Mouse (Mus musculus) neural tube, embryonic 15.5 days (tissue): ENCODE data around the gene Fam83c. TPM values are rescaled to one million over a fixed set of nuclear protein-coding genes. Genes with fewer than 3 reads are reported as not detected.
"Not testable (repeated sequence)": the region's sequence is repeated elsewhere in the genome, so short reads cannot be mapped to it uniquely, and the experiment has no call there.

Experiments used
- ATAC-seq: fragments of 200-750 bp; cut with Nextera tagmentation; 2 replicates; pipeline ENCODE4 v1.8.0; 2017; ENCODE audit warnings: mild to moderate bottlenecking, moderate TSS enrichment, moderate library complexity; ENCODE audit not compliant: low FRiP score
- H3K27ac ChIP-seq: fragments of 300-500 bp; sonication (generic); replicated peaks from 2 replicates; pipeline ENCODE4 v1.5.1; 2015; ENCODE audit warnings: mild to moderate bottlenecking, inconsistent platforms
- H3K27me3 ChIP-seq: fragments of 300-500 bp; sonication (generic); replicated peaks from 2 replicates; pipeline ENCODE4 v1.6.1; 2015; ENCODE audit warnings: inconsistent platforms
- H3K36me3 ChIP-seq: fragments of 300-500 bp; sonication (generic); 2 replicates; pipeline ENCODE4 v1.6.1; 2015; ENCODE audit warnings: inconsistent platforms
- H3K4me1 ChIP-seq: fragments of 300-500 bp; sonication (generic); 2 replicates; pipeline ENCODE4 v1.6.1; 2015; ENCODE audit warnings: inconsistent platforms
- H3K4me2 ChIP-seq: fragments of 300-500 bp; sonication (generic); 2 replicates; pipeline ENCODE4 v1.6.1; 2015; ENCODE audit warnings: inconsistent platforms, mild to moderate bottlenecking, moderate library complexity
- H3K4me3 ChIP-seq: fragments of 300-500 bp; sonication (generic); replicated peaks from 2 replicates; pipeline ENCODE4 v1.5.1; 2015; ENCODE audit warnings: mild to moderate bottlenecking, inconsistent platforms
- H3K9ac ChIP-seq: fragments of 300-500 bp; sonication (generic); replicated peaks from 2 replicates; pipeline ENCODE4 v1.6.1; 2015; ENCODE audit warnings: mild to moderate bottlenecking, inconsistent platforms
- H3K9me3 ChIP-seq: fragments of 300-500 bp; sonication (generic); replicated peaks from 2 replicates; pipeline ENCODE4 v1.6.1; 2016; ENCODE audit warnings: inconsistent platforms
- WGBS: fragments of 180-500 bp; shearing (Covaris S2); methylation state at CpG from one replicate; pipeline ENCODE4 v1.1.7; 2015; ENCODE audit warnings: mixed read lengths; 5-methylcytosine and 5-hydroxymethylcytosine counted together
- polyA plus RNA-seq: library from polyadenylated mRNA; unstranded; fragments of >200 nt; fragmentation: Nextera tagmentation; extraction: Ambion mirVana; gene quantifications from 2 replicates; pipeline ENCODE4 v1.2.1, GENCODE M21; 2015

Gene Fam83c
- polyA plus RNA-seq, 1 experiment from 2014 or later, result 0.72 TPM

DNA sequence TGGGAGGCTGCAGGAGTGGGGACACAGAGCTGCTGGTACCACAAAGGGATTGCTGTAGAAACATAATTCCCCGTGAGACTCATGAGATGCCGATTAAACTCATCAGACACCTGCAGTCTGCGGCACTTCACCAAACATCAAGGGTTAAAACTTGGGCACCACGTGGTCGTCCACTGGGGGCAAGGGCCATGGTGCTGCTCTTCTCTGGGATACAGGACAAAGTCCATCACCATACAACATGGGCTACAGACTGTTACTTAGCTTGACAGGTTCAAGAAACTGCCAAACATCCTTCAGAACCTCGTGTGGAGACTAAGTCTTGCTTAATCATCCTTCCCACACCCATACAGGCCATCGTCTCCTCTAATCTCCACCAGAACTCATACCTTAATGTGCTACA, 25.4 kb upstream of the Fam83c start:
- Histone ChIP-seq H3K4me1 (peaks cover 23% of the 10 kb centered on the region), H3K9me3 (no peaks in the 10 kb centered on the region), H3K36me3 (peaks cover 11% of the 10 kb centered on the region), H3K4me2 (no peak overlapping the region), H3K9ac (no peak overlapping the region), H3K27me3 (no peaks in the 10 kb centered on the region), H3K27ac (no peak overlapping the region), H3K4me3 (no peak overlapping the region)
- 81% methylated on average over 7 of the region's 7 CpGs for WGBS
- no peak for ATAC-seq

- 0 out of 2 replicates have a peak, but pooled peaks cover 2% of the 10 kb centered on the region for H3K4me1 ChIP-seq
- WGBS, result 93% methylated on average over 5 of the region's 5 CpGs
These were observed 17.9 kb upstream of the Fam83c start for GRCm38 (mm10) chr2:155852536-155852935.

GRCm38 (mm10) chr2:155850120-155850519, 15.5 kb upstream of the Fam83c start:
- Histone ChIP-seq H3K9ac (no peak overlapping the region), H3K9me3 (no peaks in the 10 kb centered on the region), H3K36me3 (peaks cover 42% of the 10 kb centered on the region), H3K4me2 (no peak overlapping the region), H3K4me1 (0 out of 2 replicates have a peak, but pooled peaks cover 2% of the 10 kb centered on the region), H3K4me3 (no peak overlapping the region), H3K27ac (no peak overlapping the region), H3K27me3 (no peaks in the 10 kb centered on the region)
- ATAC-seq, result no peak
- 81% methylated on average over 7 of the region's 7 CpGs for WGBS

More at GRCm38 (mm10) chr2:155852536-155852935, 17.9 kb upstream of the Fam83c start:
- Histone ChIP-seq H3K4me2 (no peak overlapping the region), H3K9ac (no peak overlapping the region), H3K36me3 (peaks cover 37% of the 10 kb centered on the region), H3K9me3 (no peaks in the 10 kb centered on the region), H3K27ac (no peak overlapping the region), H3K4me3 (no peak overlapping the region), H3K27me3 (no peaks in the 10 kb centered on the region)
- ATAC-seq, result no peak

- Histone ChIP-seq H3K27ac (no peak overlapping the region), H3K4me1 (0 out of 2 replicates have a peak, but pooled peaks cover 2% of the 10 kb centered on the region), H3K27me3 (no peaks in the 10 kb centered on the region), H3K9me3 (no peaks in the 10 kb centered on the region), H3K9ac (no peak overlapping the region), H3K4me2 (no peak overlapping the region), H3K36me3 (peaks cover 42% of the 10 kb centered on the region), H3K4me3 (no peak overlapping the region)
- 72% methylated on average over 7 of the region's 7 CpGs for WGBS
- ATAC-seq, result no peak
These were observed 14.8 kb upstream of the Fam83c start for GRCm38 (mm10) chr2:155849464-155849863.

DNA sequence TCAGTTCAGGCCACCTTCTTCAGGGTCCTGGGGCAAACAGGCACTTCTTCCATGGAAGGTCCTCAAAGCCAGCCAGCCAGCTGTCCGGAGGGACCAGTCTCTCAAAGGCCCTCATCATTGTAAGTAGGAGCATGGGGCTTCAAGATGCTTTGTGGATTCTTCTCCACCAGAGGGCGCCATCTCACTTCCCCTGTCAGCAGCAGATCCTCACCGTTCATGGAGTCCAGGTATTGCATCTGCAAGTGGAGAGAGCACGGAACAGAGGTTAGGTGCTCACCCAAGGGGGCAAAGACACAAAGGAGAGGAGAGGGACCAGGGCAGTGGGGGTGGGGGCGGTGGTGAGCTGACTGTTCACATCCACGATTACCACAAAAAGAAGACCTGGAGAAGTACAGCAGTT, 13.6 kb upstream of the Fam83c start:
- no peak overlapping the region for H3K9ac ChIP-seq
- peaks cover 39% of the 10 kb centered on the region for H3K36me3 ChIP-seq
- ATAC-seq, result peak; percentile 24
- no peak overlapping the region for H3K4me2 ChIP-seq
- no peak overlapping the region for H3K4me3 ChIP-seq
- no peaks in the 10 kb centered on the region for H3K4me1 ChIP-seq
- no peak overlapping the region for H3K27ac ChIP-seq
- WGBS, result 27% methylated on average over 6 of the region's 6 CpGs
- H3K27me3 ChIP-seq, result no peaks in the 10 kb centered on the region
- no peaks in the 10 kb centered on the region for H3K9me3 ChIP-seq

DNA sequence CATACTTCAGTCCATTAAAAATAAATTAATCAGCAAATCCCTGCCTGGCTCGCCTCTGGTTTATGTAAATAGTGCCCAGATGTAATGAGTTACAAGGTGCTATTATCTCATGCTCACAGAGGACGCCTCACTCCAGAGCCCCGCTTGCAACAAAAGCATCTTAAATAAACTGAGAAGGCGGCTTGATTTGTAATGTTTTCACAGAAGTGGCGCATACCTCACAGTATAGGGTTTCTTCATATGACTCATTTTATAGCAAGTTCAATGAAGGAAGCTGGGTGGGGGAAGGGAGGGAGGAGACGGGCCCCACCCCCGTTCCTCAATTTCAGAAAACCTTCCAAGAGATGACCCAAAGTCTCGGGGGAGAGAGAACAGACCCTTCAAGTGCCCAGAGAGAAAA, 12.3 kb upstream of the Fam83c start:
- H3K9me3 ChIP-seq, result no peaks in the 10 kb centered on the region
- 78% methylated on average over 8 of the region's 8 CpGs for WGBS
- no peak overlapping the region for H3K4me3 ChIP-seq
- H3K9ac ChIP-seq, result no peak overlapping the region
- H3K27me3 ChIP-seq, result no peaks in the 10 kb centered on the region
- H3K4me2 ChIP-seq, result no peak overlapping the region
- no peak for ATAC-seq
- H3K27ac ChIP-seq, result no peak overlapping the region
- H3K4me1 ChIP-seq, result no peaks in the 10 kb centered on the region
- peaks cover 34% of the 10 kb centered on the region for H3K36me3 ChIP-seq

DNA sequence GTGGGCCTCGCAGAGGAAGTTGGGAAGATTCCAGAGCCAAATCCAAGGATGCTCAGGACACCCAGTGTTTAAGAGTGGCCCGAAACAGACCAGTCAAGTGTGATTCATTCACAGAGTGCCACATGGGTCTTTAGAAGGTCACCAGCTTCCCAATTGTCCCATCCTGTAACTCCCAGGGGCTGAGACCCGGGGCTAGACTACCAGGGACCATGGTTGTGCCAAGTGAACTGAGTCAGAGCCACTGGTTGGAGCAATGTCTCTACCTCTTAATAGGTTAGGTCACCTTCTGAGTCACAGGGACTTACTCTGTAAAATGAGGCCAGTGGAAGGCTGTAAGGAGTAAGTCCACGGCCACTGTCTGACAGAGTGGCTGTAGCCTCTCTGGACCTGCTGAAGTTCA, 4.3 kb upstream of the Fam83c start:
- H3K27me3 ChIP-seq, result no peaks in the 10 kb centered on the region
- no peaks in the 10 kb centered on the region for H3K36me3 ChIP-seq
- ATAC-seq, result no peak
- no peak overlapping the region for H3K9ac ChIP-seq
- no peak overlapping the region for H3K4me3 ChIP-seq
- H3K27ac ChIP-seq, result no peak overlapping the region
- no peaks in the 10 kb centered on the region for H3K9me3 ChIP-seq
- WGBS, result 86% methylated on average over 4 of the region's 4 CpGs
- H3K4me2 ChIP-seq, result no peak overlapping the region
- H3K4me1 ChIP-seq, result no peaks in the 10 kb centered on the region

DNA sequence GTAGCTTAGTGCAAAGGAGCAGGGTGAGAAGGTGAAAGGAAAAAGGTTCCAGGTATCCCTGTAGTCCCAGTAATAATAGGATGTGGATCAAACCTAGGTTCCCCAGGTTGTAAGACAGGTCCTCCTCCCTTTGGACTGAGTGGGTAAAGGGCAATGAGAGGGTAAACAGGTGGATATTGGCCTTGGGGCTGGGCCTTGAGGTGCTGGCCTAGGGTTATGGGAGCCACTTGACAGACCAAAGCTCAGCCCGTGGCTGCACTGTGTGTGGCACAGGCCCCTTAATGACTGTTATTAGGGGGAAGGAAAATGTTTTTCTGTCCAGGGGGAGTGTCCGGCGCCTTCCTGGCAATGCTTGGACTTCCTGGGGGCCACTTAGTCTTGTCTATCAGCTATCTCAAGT, 3.3 kb upstream of the Fam83c start:
- H3K27ac ChIP-seq, result no peak overlapping the region
- H3K9ac ChIP-seq, result no peak overlapping the region
- H3K4me2 ChIP-seq, result no peak overlapping the region
- WGBS, result 59% methylated on average over 3 of the region's 3 CpGs
- no peak overlapping the region for H3K4me3 ChIP-seq
- H3K4me1 ChIP-seq, result no peaks in the 10 kb centered on the region
- H3K27me3 ChIP-seq, result no peaks in the 10 kb centered on the region
- H3K9me3 ChIP-seq, result no peaks in the 10 kb centered on the region
- no peak for ATAC-seq
- no peaks in the 10 kb centered on the region for H3K36me3 ChIP-seq

DNA sequence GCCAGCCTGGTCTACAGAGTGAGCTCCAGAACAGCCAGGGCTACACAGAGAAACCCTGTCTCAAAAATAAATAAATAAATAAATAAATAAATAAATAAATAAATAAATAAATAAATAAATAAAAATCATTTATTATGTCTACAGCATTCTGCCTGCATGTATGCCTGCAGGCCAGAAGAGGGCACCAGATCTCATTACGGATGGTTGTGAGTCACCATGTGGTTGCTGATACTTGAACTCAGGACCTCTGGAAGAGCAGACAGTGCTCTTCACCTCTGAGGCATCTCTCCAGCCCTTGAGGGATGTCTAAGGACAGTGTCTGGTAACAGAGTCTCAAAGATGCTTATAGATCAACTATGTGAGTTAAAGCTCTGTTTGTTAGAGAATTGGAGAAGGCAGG, 2.6 kb downstream of the Fam83c start:
- H3K4me3 ChIP-seq, H3K27me3 ChIP-seq, H3K27ac ChIP-seq, ATAC-seq, H3K9ac ChIP-seq, H3K36me3 ChIP-seq, H3K9me3 ChIP-seq, H3K4me2 ChIP-seq: not testable (repeated sequence)
- peaks cover 12% of the 10 kb centered on the region for H3K4me1 ChIP-seq
- WGBS, result 67% methylated on average over 1 of the region's 1 CpGs

GRCm38 (mm10) chr2:155831302-155831701, 3.4 kb downstream of the Fam83c start:
- no peaks in the 10 kb centered on the region for H3K27me3 ChIP-seq
- ATAC-seq, result no peak
- no peaks in the 10 kb centered on the region for H3K9me3 ChIP-seq
- H3K4me2 ChIP-seq, result no peak overlapping the region
- WGBS, result 70% methylated on average over 9 of the region's 9 CpGs
- no peaks in the 10 kb centered on the region for H3K36me3 ChIP-seq
- no peak overlapping the region for H3K4me3 ChIP-seq
- peaks cover 14% of the 10 kb centered on the region for H3K4me1 ChIP-seq
- H3K9ac ChIP-seq, result no peak overlapping the region
- no peak overlapping the region for H3K27ac ChIP-seq

DNA sequence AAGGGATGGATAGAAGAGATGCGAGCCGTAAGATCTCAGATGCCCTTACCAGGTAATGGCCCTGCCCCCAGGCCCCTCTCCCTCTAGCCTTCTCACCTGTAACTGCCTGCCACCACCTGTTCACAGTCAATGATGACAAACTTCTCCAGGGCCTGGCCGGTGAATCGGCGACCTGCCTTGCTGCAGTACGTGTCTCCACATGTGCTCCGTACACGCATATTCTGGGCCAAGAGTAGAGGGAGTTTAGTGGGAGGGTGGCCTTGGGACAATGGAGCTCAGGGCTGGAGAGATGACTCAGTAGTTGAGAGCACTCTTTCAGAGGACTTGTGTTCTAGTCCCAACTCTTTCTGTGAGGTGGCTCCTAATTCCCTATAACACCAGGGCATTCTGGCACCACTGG, 3.8 kb downstream of the Fam83c start:
- H3K4me1 ChIP-seq, result peaks cover 16% of the 10 kb centered on the region
- no peak for ATAC-seq
- no peaks in the 10 kb centered on the region for H3K27me3 ChIP-seq
- no peak overlapping the region for H3K27ac ChIP-seq
- no peaks in the 10 kb centered on the region for H3K36me3 ChIP-seq
- H3K4me2 ChIP-seq, result no peak overlapping the region
- WGBS, result 96% methylated on average over 8 of the region's 8 CpGs
- H3K9me3 ChIP-seq, result no peaks in the 10 kb centered on the region
- H3K9ac ChIP-seq, result no peak overlapping the region
- no peak overlapping the region for H3K4me3 ChIP-seq

DNA sequence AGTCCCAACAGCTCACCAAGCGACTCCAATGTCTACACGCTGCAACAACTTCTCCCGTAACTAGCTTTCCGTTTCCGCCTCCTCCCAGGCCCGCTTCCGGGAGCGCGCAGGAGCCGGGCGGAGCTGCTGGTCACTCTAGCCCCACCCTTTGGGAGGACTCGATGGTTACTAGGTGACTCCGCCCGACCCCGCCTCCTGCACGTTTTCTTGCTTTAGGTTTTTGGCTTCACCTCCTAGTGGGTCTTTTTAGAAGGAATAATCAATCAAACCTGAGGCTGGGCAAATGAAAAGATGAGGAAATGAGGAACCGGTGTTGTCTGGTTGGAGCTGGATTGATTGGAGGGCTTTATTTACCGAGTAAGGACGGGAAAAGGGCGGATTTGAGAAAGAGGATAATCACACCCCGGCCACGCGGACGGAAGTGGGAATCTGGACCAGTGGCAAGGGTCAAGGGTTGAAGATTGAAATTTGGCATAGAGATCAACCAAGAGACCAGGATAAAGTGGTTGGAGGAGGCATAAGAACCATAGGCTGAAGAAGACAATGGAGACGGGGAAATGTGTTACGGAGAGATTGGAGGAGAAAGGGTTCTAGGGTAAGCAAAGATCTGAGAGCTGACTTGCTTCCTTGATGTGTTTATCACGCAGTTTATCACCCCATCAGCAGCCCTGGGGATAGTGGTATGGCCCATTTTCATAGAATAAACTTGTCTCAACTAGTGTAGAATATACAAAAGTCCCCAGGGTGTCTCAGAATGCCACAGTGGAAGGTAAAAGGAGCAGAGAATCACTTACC, 7.8 kb downstream of the Fam83c start, which contains the start of gene Eif6:
Eif6 (minus strand) TSS at position 296 of the 795 bp plus-strand sequence.
- H3K4me1 ChIP-seq, result peaks cover 27% of the 10 kb centered on the region
- H3K9me3 ChIP-seq, result no peaks in the 10 kb centered on the region
- peak; percentile 94 for ATAC-seq
- peak within 1 kb of the TSS; percentile 73 for H3K9ac ChIP-seq
- 2% methylated on average over 27 of the region's 27 CpGs for WGBS
- H3K4me2 ChIP-seq, result peak within 1 kb of the TSS; percentile 93
- peak within 1 kb of the TSS; percentile 69 for H3K4me3 ChIP-seq
- peak within 1 kb of the TSS; percentile 87 for H3K27ac ChIP-seq
- H3K27me3 ChIP-seq, result no peaks in the 10 kb centered on the region
- peaks cover 21% of the 10 kb centered on the region for H3K36me3 ChIP-seq
